Mouse (Mus musculus): ENCODE data around the gene Kdf1. TPM values are rescaled to one million over a fixed set of nuclear protein-coding genes. Genes with fewer than 3 reads are reported as not detected.
A peak's percentile ranks its signal among the peaks of the same experiment; 100 is the strongest.
"Not testable (repeated sequence)": the region's sequence is repeated elsewhere in the genome, so short reads cannot be mapped to it uniquely, and the experiment has no call there.

Kdf1 gene
- total RNA-seq, 2 experiments from 2014 or later, result 0.42 to 0.54 TPM

- DNase-seq (ENCODE audit: low spot score in 2 of 2), result no peak
Observed at GRCm38 (mm10) chr4:133495711-133496110, 23.1 kb upstream of the Kdf1 start.

GRCm38 (mm10) chr4:133496738-133497445 lies 21.9 kb upstream of the Kdf1 start:
- no peak for DNase-seq (ENCODE audit: low spot score in 2 of 2)

- no peak for DNase-seq (ENCODE audit: low spot score in 2 of 2)
Observed at GRCm38 (mm10) chr4:133497461-133498159, 21.2 kb upstream of the Kdf1 start.

GRCm38 (mm10) chr4:133498160-133498724 lies 20.5 kb upstream of the Kdf1 start, which contains the start of gene Trnp1:
Gene Trnp1 (minus strand): TSS chr4:133498550.
- peak; percentile 82 to 91 for DNase-seq (ENCODE audit: low spot score in 2 of 2)

GRCm38 (mm10) chr4:133501514-133501913 lies 17.2 kb upstream of the Kdf1 start:
- DNase-seq (ENCODE audit: low spot score in 2 of 2), result no peak

- DNase-seq (ENCODE audit: low spot score in 2 of 2), result no peak
Observed at GRCm38 (mm10) chr4:133504300-133504699, 14.5 kb upstream of the Kdf1 start.

- no peak for DNase-seq (ENCODE audit: low spot score in 2 of 2)
Observed at GRCm38 (mm10) chr4:133504755-133505485, 13.8 kb upstream of the Kdf1 start.

- DNase-seq (ENCODE audit: low spot score in 2 of 2), result no peak
Observed at GRCm38 (mm10) chr4:133506573-133506972, 12.2 kb upstream of the Kdf1 start.

- DNase-seq (ENCODE audit: low spot score in 2 of 2), result peak; percentile 40 to 56
Observed at GRCm38 (mm10) chr4:133508990-133509389, 9.8 kb upstream of the Kdf1 start.

- DNase-seq (ENCODE audit: low spot score in 2 of 2), result no peak
Observed at GRCm38 (mm10) chr4:133511050-133511449, 7.7 kb upstream of the Kdf1 start.

- DNase-seq (ENCODE audit: low spot score in 2 of 2), result not testable (repeated sequence)
Observed at GRCm38 (mm10) chr4:133512511-133512910, 6.3 kb upstream of the Kdf1 start.

GRCm38 (mm10) chr4:133512972-133513371 lies 5.8 kb upstream of the Kdf1 start:
- DNase-seq (ENCODE audit: low spot score in 2 of 2), result peak; percentile 79 to 82

- DNase-seq (ENCODE audit: low spot score in 2 of 2), result no peak
Observed at GRCm38 (mm10) chr4:133519369-133519665, 554 bp downstream of the Kdf1 start.

- DNase-seq (ENCODE audit: low spot score in 2 of 2), result no peak
Observed at GRCm38 (mm10) chr4:133521502-133521901, 2.7 kb downstream of the Kdf1 start.

GRCm38 (mm10) chr4:133527788-133528187 lies 9.0 kb downstream of the Kdf1 start:
- DNase-seq (ENCODE audit: low spot score in 2 of 2), result no peak

- no peak for DNase-seq (ENCODE audit: low spot score in 2 of 2)
Observed at GRCm38 (mm10) chr4:133532777-133533176, 14.0 kb downstream of the Kdf1 start.

- no peak for DNase-seq (ENCODE audit: low spot score in 2 of 2)
Observed at GRCm38 (mm10) chr4:133536081-133536480, 17.3 kb downstream of the Kdf1 start.

- DNase-seq (ENCODE audit: low spot score in 2 of 2), result no peak
Observed at GRCm38 (mm10) chr4:133536652-133537051, 17.9 kb downstream of the Kdf1 start.

GRCm38 (mm10) chr4:133545272-133546231 lies 26.8 kb downstream of the Kdf1 start, which contains the start of gene Nudc:
Gene Nudc (minus strand): TSS chr4:133545996.
- DNase-seq (ENCODE audit: low spot score in 2 of 2), result peak; percentile 94 to 96

- no peak for DNase-seq (ENCODE audit: low spot score in 2 of 2)
Observed at GRCm38 (mm10) chr4:133552029-133552428, 33.3 kb downstream of the Kdf1 start.
